Mouse (Mus musculus): ENCODE measurements around the gene Ssx2ip. TPM values are rescaled to one million over a fixed set of nuclear protein-coding genes. Genes with fewer than 3 reads are reported as not detected.
A peak's percentile ranks its signal among the peaks of the same experiment; 100 is the strongest.
"Not testable (repeated sequence)": the region's sequence is repeated elsewhere in the genome, so short reads cannot be mapped to it uniquely, and the experiment has no call there.

Ssx2ip gene
- polyA plus RNA-seq, 1 experiment from 2014 or later = 23.7 TPM

- Histone ChIP-seq H3K4me1 (peaks cover 13% of the 10 kb centered on the region), H3K9ac (no peak overlapping the region), H3K4me3 (replicated peaks) (no peak overlapping the region), H3K27me3 (no peaks in the 10 kb centered on the region), H3K27ac (no peak overlapping the region), H3K9me3 (replicated peaks) (no peaks in the 10 kb centered on the region), H3K36me3 (peaks cover 51% of the 10 kb centered on the region), H3K4me2 (no peak overlapping the region)
- WGBS = 89% methylated on average over 15 of the region's 15 CpGs
- ATAC-seq (replicated peaks; ENCODE audit: low FRiP score) = no peak
Observed at GRCm38 (mm10) chr3:146419992-146420537, 15.6 kb downstream of the Ssx2ip start.

GRCm38 (mm10) chr3:146421787-146422186, 17.3 kb downstream of the Ssx2ip start:
- no peak overlapping the region for H3K9ac ChIP-seq
- no peaks in the 10 kb centered on the region for H3K27me3 ChIP-seq
- H3K36me3 ChIP-seq = peaks cover 61% of the 10 kb centered on the region
- 16% methylated on average over 8 of the region's 8 CpGs for WGBS
- no peak overlapping the region for H3K4me2 ChIP-seq
- H3K27ac ChIP-seq = no peak overlapping the region
- peaks cover 10% of the 10 kb centered on the region for H3K4me1 ChIP-seq
- no peak overlapping the region for H3K4me3 ChIP-seq (replicated peaks)
- no peak for ATAC-seq (replicated peaks; ENCODE audit: low FRiP score)
- H3K9me3 ChIP-seq (replicated peaks) = no peaks in the 10 kb centered on the region

GRCm38 (mm10) chr3:146423710-146424109, 19.3 kb downstream of the Ssx2ip start:
- 88% methylated on average over 7 of the region's 7 CpGs for WGBS
- no peaks in the 10 kb centered on the region for H3K27me3 ChIP-seq
- H3K4me2 ChIP-seq = no peak overlapping the region
- H3K4me3 ChIP-seq (replicated peaks) = no peak overlapping the region
- H3K9ac ChIP-seq = no peak overlapping the region
- H3K9me3 ChIP-seq (replicated peaks) = no peaks in the 10 kb centered on the region
- no peak for ATAC-seq (replicated peaks; ENCODE audit: low FRiP score)
- peaks cover 70% of the 10 kb centered on the region for H3K36me3 ChIP-seq
- no peak overlapping the region for H3K27ac ChIP-seq
- H3K4me1 ChIP-seq = peaks cover 10% of the 10 kb centered on the region

GRCm38 (mm10) chr3:146424306-146424900, 20.0 kb downstream of the Ssx2ip start:
- Histone ChIP-seq H3K27me3 (no peaks in the 10 kb centered on the region), H3K4me3 (replicated peaks) (no peak overlapping the region), H3K4me2 (no peak overlapping the region), H3K4me1 (peaks cover 10% of the 10 kb centered on the region), H3K9ac (no peak overlapping the region), H3K27ac (no peak overlapping the region), H3K9me3 (replicated peaks) (no peaks in the 10 kb centered on the region), H3K36me3 (peaks cover 69% of the 10 kb centered on the region)
- ATAC-seq (replicated peaks; ENCODE audit: low FRiP score) = peak; percentile 19; the same call in 1 of the 2 replicates
- 75% methylated on average over 7 of the region's 7 CpGs for WGBS

GRCm38 (mm10) chr3:146425902-146426301, 21.5 kb downstream of the Ssx2ip start:
- H3K27me3 ChIP-seq = no peaks in the 10 kb centered on the region
- 45% methylated on average over 7 of the region's 7 CpGs for WGBS
- no peaks in the 10 kb centered on the region for H3K9me3 ChIP-seq (replicated peaks)
- no peak overlapping the region for H3K4me3 ChIP-seq (replicated peaks)
- ATAC-seq (replicated peaks; ENCODE audit: low FRiP score) = no peak
- H3K9ac ChIP-seq = no peak overlapping the region
- H3K4me2 ChIP-seq = no peak overlapping the region
- H3K36me3 ChIP-seq = peaks cover 70% of the 10 kb centered on the region
- no peak overlapping the region for H3K27ac ChIP-seq
- H3K4me1 ChIP-seq = peaks cover 10% of the 10 kb centered on the region

- Histone ChIP-seq H3K4me3 (replicated peaks) (no peak overlapping the region), H3K27ac (no peak overlapping the region), H3K9me3 (replicated peaks) (no peaks in the 10 kb centered on the region), H3K36me3 (peaks cover 76% of the 10 kb centered on the region), H3K4me1 (peaks cover 10% of the 10 kb centered on the region), H3K9ac (no peak overlapping the region), H3K27me3 (no peaks in the 10 kb centered on the region), H3K4me2 (no peak overlapping the region)
- no peak for ATAC-seq (replicated peaks; ENCODE audit: low FRiP score)
- WGBS = 91% methylated on average over 8 of the region's 8 CpGs
Observed at GRCm38 (mm10) chr3:146426489-146426888, 22.0 kb downstream of the Ssx2ip start.

- ATAC-seq (replicated peaks; ENCODE audit: low FRiP score); H3K4me2 ChIP-seq; H3K9me3 ChIP-seq (replicated peaks); H3K27me3 ChIP-seq; H3K9ac ChIP-seq; H3K27ac ChIP-seq; H3K4me3 ChIP-seq (replicated peaks); H3K4me1 ChIP-seq: not testable (repeated sequence)
- peaks cover 93% of the 10 kb centered on the region for H3K36me3 ChIP-seq
- 87% methylated on average over 11 of the region's 11 CpGs for WGBS
Observed at GRCm38 (mm10) chr3:146433063-146433462, 28.6 kb downstream of the Ssx2ip start.

GRCm38 (mm10) chr3:146433681-146434350, 29.4 kb downstream of the Ssx2ip start:
- 89% methylated on average over 14 of the region's 14 CpGs for WGBS
- Histone ChIP-seq H3K27ac (no peak overlapping the region), H3K27me3 (no peaks in the 10 kb centered on the region), H3K9me3 (replicated peaks) (no peaks in the 10 kb centered on the region), H3K9ac (no peak overlapping the region), H3K4me1 (no peaks in the 10 kb centered on the region), H3K4me3 (replicated peaks) (no peak overlapping the region), H3K4me2 (no peak overlapping the region), H3K36me3 (peaks cover 93% of the 10 kb centered on the region)
- ATAC-seq (replicated peaks; ENCODE audit: low FRiP score) = no peak

GRCm38 (mm10) chr3:146434686-146435085, 30.2 kb downstream of the Ssx2ip start:
- 91% methylated on average over 8 of the region's 8 CpGs for WGBS
- no peaks in the 10 kb centered on the region for H3K4me1 ChIP-seq
- no peaks in the 10 kb centered on the region for H3K27me3 ChIP-seq
- ATAC-seq (replicated peaks; ENCODE audit: low FRiP score) = no peak
- H3K9me3 ChIP-seq (replicated peaks) = no peaks in the 10 kb centered on the region
- H3K27ac ChIP-seq = no peak overlapping the region
- H3K9ac ChIP-seq = no peak overlapping the region
- no peak overlapping the region for H3K4me3 ChIP-seq (replicated peaks)
- H3K4me2 ChIP-seq = no peak overlapping the region
- peaks cover 88% of the 10 kb centered on the region for H3K36me3 ChIP-seq

- H3K9me3 ChIP-seq (replicated peaks) = no peaks in the 10 kb centered on the region
- WGBS = 90% methylated on average over 11 of the region's 11 CpGs
- H3K9ac ChIP-seq = no peak overlapping the region
- H3K4me1 ChIP-seq = no peaks in the 10 kb centered on the region
- H3K27me3 ChIP-seq = no peaks in the 10 kb centered on the region
- no peak overlapping the region for H3K4me3 ChIP-seq (replicated peaks)
- peaks cover 87% of the 10 kb centered on the region for H3K36me3 ChIP-seq
- H3K27ac ChIP-seq = no peak overlapping the region
- no peak for ATAC-seq (replicated peaks; ENCODE audit: low FRiP score)
- H3K4me2 ChIP-seq = no peak overlapping the region
Observed at GRCm38 (mm10) chr3:146435533-146435932, 31.1 kb downstream of the Ssx2ip start.

GRCm38 (mm10) chr3:146436114-146436513, 31.7 kb downstream of the Ssx2ip start:
- Histone ChIP-seq H3K9me3 (replicated peaks) (no peaks in the 10 kb centered on the region), H3K4me1 (no peaks in the 10 kb centered on the region), H3K9ac (no peak overlapping the region), H3K4me3 (replicated peaks) (no peak overlapping the region), H3K4me2 (no peak overlapping the region), H3K36me3 (peaks cover 83% of the 10 kb centered on the region), H3K27ac (no peak overlapping the region), H3K27me3 (no peaks in the 10 kb centered on the region)
- no peak for ATAC-seq (replicated peaks; ENCODE audit: low FRiP score)
- 92% methylated on average over 8 of the region's 8 CpGs for WGBS

- Histone ChIP-seq H3K4me3 (replicated peaks) (no peak overlapping the region), H3K27ac (no peak overlapping the region), H3K9me3 (replicated peaks) (no peaks in the 10 kb centered on the region), H3K36me3 (peaks cover 50% of the 10 kb centered on the region), H3K9ac (no peak overlapping the region), H3K4me2 (no peak overlapping the region), H3K4me1 (no peaks in the 10 kb centered on the region), H3K27me3 (no peaks in the 10 kb centered on the region)
- ATAC-seq (replicated peaks; ENCODE audit: low FRiP score) = no peak
- 95% methylated on average over 12 of the region's 12 CpGs for WGBS
Observed at GRCm38 (mm10) chr3:146440011-146440410, 35.6 kb downstream of the Ssx2ip start.
